Mouse (Mus musculus) limb, embryonic 11.5 days (tissue): ENCODE results near the gene Fbxo40. TPM values are rescaled to one million over a fixed set of nuclear protein-coding genes. Genes with fewer than 3 reads are reported as not detected.

ENCODE experiments used
- ATAC-seq: fragments of 200-750 bp; cut with Nextera tagmentation; 2 replicates; pipeline ENCODE4 v1.8.0; 2017; ENCODE audit warnings: low read depth; ENCODE audit not compliant: insufficient number of reproducible peaks, low FRiP score, low TSS enrichment
- DNase-seq: peaks from one replicate; pipeline ENCODE4 v3.0.0-alpha.2; 2015; ENCODE audit warnings: low spot score
- H3K27ac ChIP-seq: fragments of 300-500 bp; sonication (generic); replicated peaks from 2 replicates; pipeline ENCODE4 v1.5.1; 2014; ENCODE audit warnings: low read depth, mild to moderate bottlenecking, low read length
- H3K27me3 ChIP-seq: fragments of 300-500 bp; sonication (generic); 2 replicates; pipeline ENCODE4 v1.6.1; 2014; ENCODE audit warnings: mild to moderate bottlenecking, low read length, mixed read lengths; ENCODE audit not compliant: control insufficient read depth, insufficient read depth
- H3K36me3 ChIP-seq: fragments of 300-500 bp; sonication (generic); 2 replicates; pipeline ENCODE4 v1.6.1; 2014; ENCODE audit warnings: mild to moderate bottlenecking, low read length, moderate library complexity, mixed read lengths; ENCODE audit not compliant: control insufficient read depth, insufficient read depth
- H3K4me1 ChIP-seq: fragments of 300-500 bp; sonication (generic); 2 replicates; pipeline ENCODE4 v1.6.1; 2014; ENCODE audit warnings: low read length, mixed read lengths; ENCODE audit not compliant: control insufficient read depth, insufficient read depth
- H3K4me2 ChIP-seq: fragments of 300-500 bp; sonication (generic); 2 replicates; pipeline ENCODE4 v1.6.1; 2014; ENCODE audit warnings: low read depth, mild to moderate bottlenecking, moderate library complexity; ENCODE audit not compliant: severe bottlenecking
- H3K4me3 ChIP-seq: fragments of 300-500 bp; sonication (generic); 2 replicates; pipeline ENCODE4 v1.5.1; 2014; ENCODE audit warnings: low read depth, low read length
- H3K9ac ChIP-seq: fragments of 300-500 bp; sonication (generic); 2 replicates; pipeline ENCODE4 v1.6.1; 2014; ENCODE audit warnings: mild to moderate bottlenecking, low read length
- H3K9me3 ChIP-seq: fragments of 300-500 bp; sonication (generic); 2 replicates; pipeline ENCODE4 v1.6.1; 2016; ENCODE audit warnings: low read length; ENCODE audit not compliant: control insufficient read depth
- WGBS: fragments of 180-500 bp; shearing (Covaris S2); extraction: QIAGEN DNeasy Blood & Tissue Kit; methylation state at CpG from one replicate; pipeline ENCODE4 v1.1.7; 2014; 5-methylcytosine and 5-hydroxymethylcytosine counted together
- polyA plus RNA-seq: library from polyadenylated mRNA; unstranded; fragments of >200 nt; fragmentation: Nextera tagmentation; extraction: Ambion mirVana; gene quantifications from 2 replicates; pipeline ENCODE4 v1.2.1, GENCODE M21; 2014

Gene Fbxo40
- polyA plus RNA-seq, 1 experiment from 2014 or later: 0.05 TPM

DNA sequence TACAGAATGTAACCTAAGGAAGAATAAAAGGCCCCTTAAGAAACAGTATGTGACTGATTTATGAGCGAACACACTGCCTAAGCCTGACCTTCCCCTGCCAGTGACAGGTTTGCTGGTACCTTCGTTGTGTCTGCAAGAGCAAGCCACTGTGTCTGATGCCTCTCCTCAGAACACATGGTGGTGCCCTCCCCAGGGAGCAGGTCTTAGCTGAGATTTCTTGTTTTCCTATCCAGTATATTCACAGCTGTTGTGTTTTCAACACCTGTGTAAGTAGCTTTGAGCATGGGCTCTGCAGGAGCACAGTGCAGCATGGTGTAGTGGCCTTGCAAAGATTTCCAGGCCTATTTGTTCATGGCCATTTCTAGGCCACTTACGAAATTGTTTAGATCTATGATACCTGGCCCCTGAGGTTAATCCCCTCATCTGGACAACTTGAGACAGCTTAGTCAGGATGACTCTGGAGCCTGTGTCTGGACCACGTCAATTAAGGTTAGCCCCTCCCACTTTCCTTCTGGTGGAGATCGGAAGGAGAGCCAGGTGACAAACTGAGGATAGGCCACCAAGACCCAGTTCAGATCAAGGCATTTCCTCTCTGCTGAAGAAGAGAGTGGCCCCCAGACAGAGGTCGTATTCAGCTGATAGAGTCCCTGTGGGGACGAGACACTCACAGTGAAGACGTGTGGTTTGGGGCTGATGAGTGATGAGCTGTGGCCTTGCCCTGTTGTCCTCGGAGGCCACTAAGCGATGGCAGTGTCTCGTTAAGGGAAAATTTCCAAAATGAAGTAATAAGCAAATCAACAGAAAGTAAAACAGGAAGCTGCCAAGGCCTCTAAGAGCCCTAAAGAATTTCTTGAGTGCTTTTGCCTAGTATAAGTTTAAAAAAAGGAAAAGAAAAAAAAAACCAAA lies 59.8 kb downstream of the Fbxo40 start:
- H3K4me1 ChIP-seq: no peaks in the 10 kb centered on the region
- no peak overlapping the region for H3K9ac ChIP-seq
- H3K36me3 ChIP-seq: peaks cover 4% of the 10 kb centered on the region; the same call in 1 of the 2 replicates
- no peak overlapping the region for H3K4me2 ChIP-seq
- ATAC-seq (no peak), DNase-seq (no peak)
- no peaks in the 10 kb centered on the region for H3K27me3 ChIP-seq
- no peaks in the 10 kb centered on the region for H3K9me3 ChIP-seq
- no peak overlapping the region for H3K4me3 ChIP-seq
- no peak overlapping the region for H3K27ac ChIP-seq
- 57% methylated on average over 11 of the region's 11 CpGs for WGBS

DNA sequence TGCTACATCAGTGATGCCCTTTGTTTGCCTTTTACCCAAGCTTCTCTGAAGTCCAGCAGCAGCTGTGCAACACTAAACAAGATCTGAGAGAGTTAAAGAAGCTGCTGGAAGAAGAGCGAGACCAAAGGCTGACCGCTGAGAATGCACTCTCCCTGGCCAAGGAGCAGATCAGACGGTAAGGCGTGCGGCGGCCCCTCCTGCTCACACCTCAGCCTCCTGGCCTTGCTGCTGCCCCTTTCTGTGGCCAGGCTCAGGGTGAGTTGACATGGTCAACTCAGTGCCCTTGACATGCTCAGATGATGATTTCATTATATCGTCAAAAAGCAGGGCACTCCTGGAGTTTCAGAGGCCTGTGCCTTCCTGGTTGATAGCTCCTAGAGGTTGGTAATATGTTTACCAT lies 61.1 kb downstream of the Fbxo40 start:
- Histone ChIP-seq H3K9me3 (no peaks in the 10 kb centered on the region), H3K4me1 (no peaks in the 10 kb centered on the region), H3K9ac (no peak overlapping the region), H3K4me2 (no peak overlapping the region), H3K27ac (no peak overlapping the region), H3K27me3 (no peaks in the 10 kb centered on the region), H3K36me3 (peaks cover 4% of the 10 kb centered on the region; the same call in 1 of the 2 replicates), H3K4me3 (no peak overlapping the region)
- ATAC-seq: no peak
- WGBS: 96% methylated on average over 7 of the region's 7 CpGs
- no peak for DNase-seq

DNA sequence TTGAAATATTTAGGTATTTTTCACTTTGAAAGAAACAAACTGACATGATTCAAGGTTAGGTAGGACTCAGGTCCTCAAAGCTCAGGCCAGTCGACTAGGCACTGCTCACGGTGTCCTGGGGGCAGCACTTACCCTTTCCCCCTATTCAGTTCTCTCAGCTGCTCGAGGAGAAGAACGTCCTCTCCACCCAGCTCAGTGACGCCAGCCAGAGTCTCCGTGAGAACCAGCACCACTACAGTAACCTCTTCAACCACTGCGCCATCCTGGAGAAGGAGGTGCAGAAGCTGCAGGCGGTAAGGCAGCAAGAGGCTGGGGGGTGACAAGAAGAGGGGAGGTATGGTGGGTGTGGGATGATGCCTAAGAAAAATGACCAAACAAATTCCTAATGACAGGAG lies 62.2 kb downstream of the Fbxo40 start:
- Histone ChIP-seq H3K27ac (no peak overlapping the region), H3K27me3 (no peaks in the 10 kb centered on the region), H3K9ac (no peak overlapping the region), H3K4me2 (no peak overlapping the region), H3K36me3 (peaks cover 4% of the 10 kb centered on the region; the same call in 1 of the 2 replicates), H3K4me1 (no peaks in the 10 kb centered on the region), H3K9me3 (no peaks in the 10 kb centered on the region), H3K4me3 (no peak overlapping the region)
- WGBS: 92% methylated on average over 8 of the region's 8 CpGs
- DNase-seq: no peak
- no peak for ATAC-seq

DNA sequence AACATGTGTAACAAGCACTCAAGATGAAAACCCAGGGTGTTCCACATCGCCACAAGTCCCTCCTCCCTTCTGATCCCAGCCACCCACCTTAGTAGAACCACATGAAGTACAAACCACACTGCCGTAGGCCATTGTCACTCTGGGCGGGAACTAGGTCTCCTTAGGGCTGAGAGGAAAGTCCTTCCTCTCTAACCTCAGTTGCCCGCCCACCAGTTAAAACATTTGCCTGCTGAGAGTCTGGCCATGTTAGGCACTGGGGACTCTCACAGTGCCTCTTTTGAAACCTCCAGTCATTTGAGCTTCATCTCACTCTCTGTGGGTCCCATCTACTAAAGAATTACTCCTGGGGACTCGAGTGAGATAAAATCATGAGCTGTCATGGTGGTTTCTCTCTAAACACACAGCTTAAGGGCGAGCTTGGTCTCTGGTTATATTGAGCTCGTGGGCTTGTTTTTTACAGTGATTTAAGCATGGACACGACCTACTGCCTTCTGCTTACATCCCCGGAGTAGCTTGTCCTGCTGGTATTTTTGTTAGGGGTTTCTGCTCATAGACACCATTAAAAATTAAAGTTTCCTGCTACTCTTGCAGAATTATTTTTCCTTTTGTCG lies 62.7 kb downstream of the Fbxo40 start:
- 87% methylated on average over 10 of the region's 10 CpGs for WGBS

DNA sequence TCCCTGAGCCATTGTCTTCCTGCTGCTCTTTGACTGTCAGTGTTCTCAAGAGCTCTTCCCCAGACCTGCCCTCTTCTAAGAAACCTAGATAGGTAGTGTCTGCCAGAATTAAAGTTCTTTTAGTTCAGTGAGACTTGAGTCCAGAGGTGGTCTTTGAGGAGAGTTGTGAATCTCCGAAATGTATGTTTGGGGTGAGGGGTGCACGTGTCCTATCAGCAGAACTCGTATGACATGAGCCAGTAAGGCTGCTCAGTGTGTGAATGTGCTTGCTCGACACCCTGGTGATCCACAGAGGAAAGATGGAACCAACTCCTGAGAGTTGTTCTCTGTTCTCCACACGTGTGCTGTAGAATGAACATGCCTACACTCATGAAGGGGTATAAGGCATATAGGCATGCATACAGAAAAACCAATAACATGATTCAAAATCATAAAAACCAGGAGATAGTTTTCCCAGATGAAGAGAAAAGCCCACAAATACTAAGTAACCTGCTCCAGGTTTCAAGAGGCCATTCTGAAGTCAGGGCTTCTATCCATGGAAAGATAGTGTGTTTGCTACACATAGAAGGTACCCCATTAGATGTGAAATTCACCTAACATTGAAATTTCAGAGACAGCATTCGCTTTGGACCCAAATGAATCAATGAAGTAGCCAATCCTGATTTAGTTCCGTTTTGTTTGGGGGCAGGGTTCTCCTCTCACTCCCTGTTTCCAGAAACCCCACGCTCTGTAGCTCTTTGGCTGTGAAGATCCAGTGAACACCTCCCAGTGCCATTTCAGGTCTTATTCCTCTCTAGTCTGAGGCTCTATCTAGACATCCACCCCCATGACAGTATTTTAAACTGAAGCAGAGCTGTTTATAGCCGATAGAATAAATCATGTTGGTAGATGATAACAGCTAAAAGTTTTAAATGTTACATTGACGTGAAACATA lies 63.5 kb downstream of the Fbxo40 start:
- Histone ChIP-seq H3K4me1 (no peaks in the 10 kb centered on the region), H3K4me3 (no peak overlapping the region), H3K4me2 (no peak overlapping the region), H3K9ac (no peak overlapping the region), H3K27ac (no peak overlapping the region), H3K36me3 (peaks cover 4% of the 10 kb centered on the region; the same call in 1 of the 2 replicates), H3K27me3 (no peaks in the 10 kb centered on the region), H3K9me3 (no peaks in the 10 kb centered on the region)
- ATAC-seq (no peak), DNase-seq (no peak)
- WGBS: 94% methylated on average over 10 of the region's 10 CpGs

More for the DNA sequence above, 62.7 kb downstream of the Fbxo40 start:
- ATAC-seq (no peak), DNase-seq (no peak)
- H3K9ac ChIP-seq: no peak overlapping the region
- no peaks in the 10 kb centered on the region for H3K4me1 ChIP-seq
- H3K4me3 ChIP-seq: no peak overlapping the region
- H3K27ac ChIP-seq: no peak overlapping the region
- no peaks in the 10 kb centered on the region for H3K9me3 ChIP-seq
- no peaks in the 10 kb centered on the region for H3K27me3 ChIP-seq
- H3K36me3 ChIP-seq: peaks cover 4% of the 10 kb centered on the region; the same call in 1 of the 2 replicates
- H3K4me2 ChIP-seq: no peak overlapping the region

DNA sequence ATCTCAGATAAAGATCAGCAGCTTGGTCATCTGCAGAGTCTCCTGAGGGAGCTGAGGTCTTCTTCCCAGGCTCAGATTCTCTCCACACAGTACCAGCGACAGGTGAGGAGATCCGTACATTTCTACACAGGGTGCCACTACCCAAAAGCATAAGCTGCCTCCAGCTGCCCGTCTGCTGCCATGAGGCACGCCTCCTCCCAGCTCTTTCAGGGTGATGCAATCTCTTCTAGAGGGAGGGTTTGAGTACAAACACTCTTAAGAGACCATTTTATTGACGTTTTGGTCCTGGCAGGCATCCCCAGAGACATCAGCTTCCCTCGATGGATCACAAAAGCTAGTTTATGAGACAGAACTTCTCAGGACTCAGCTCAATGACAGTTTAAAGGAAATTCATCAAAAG lies 64.5 kb downstream of the Fbxo40 start:
- Histone ChIP-seq H3K9me3 (no peaks in the 10 kb centered on the region), H3K4me1 (no peaks in the 10 kb centered on the region), H3K36me3 (peaks cover 4% of the 10 kb centered on the region; the same call in 1 of the 2 replicates), H3K4me3 (no peak overlapping the region), H3K27me3 (no peaks in the 10 kb centered on the region), H3K9ac (no peak overlapping the region), H3K4me2 (no peak overlapping the region), H3K27ac (no peak overlapping the region)
- 81% methylated on average over 6 of the region's 6 CpGs for WGBS
- no peak for ATAC-seq
- no peak for DNase-seq

DNA sequence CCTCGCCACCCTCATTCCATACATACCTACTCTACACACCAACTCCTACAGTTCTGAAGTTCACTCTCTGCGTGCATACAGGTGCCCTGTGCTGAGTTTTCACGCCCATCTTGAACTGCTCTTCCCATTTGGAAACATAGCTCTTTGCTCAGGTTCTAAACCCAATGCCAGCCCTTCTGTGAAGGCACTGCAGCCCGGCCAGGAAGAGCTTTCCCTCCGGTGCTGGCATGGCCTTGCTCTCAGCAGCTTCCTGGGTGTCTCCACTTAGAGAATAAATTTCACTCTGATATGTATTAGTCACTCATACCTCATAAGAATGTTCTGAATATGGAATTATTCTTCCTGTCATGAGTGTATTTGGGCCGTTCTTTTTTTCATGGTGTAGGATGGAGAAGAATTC lies 64.9 kb downstream of the Fbxo40 start:
- DNase-seq (no peak), ATAC-seq (no peak)
- H3K4me2 ChIP-seq: no peak overlapping the region
- 92% methylated on average over 6 of the region's 6 CpGs for WGBS
- 0 out of 2 replicates have a peak, but pooled peaks cover 4% of the 10 kb centered on the region for H3K36me3 ChIP-seq
- H3K4me1 ChIP-seq: no peaks in the 10 kb centered on the region
- no peak overlapping the region for H3K27ac ChIP-seq
- H3K4me3 ChIP-seq: no peak overlapping the region
- H3K9me3 ChIP-seq: no peaks in the 10 kb centered on the region
- H3K27me3 ChIP-seq: no peaks in the 10 kb centered on the region
- no peak overlapping the region for H3K9ac ChIP-seq

DNA sequence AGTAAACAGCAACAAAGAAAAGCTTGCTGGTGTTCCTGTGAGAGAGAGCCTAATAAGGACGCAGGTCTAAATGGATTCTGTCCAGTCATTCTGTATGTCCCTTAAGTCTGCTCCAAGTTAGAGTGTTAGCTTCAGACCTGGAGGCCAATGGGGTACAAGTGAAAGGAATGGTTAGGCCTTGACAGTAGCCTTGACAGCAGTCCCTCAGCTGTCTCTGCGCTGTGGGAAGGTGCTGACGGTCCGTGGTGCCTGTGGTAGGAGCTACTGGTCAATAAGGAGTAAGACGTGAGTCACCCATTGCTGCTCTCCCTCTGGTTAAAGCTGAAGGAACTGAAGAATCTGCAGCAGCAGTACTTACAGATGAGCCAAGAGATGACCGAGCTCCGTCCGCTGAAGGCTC lies 66.0 kb downstream of the Fbxo40 start:
- no peaks in the 10 kb centered on the region for H3K9me3 ChIP-seq
- no peak overlapping the region for H3K4me3 ChIP-seq
- H3K4me2 ChIP-seq: no peak overlapping the region
- DNase-seq (no peak), ATAC-seq (no peak)
- H3K36me3 ChIP-seq: 0 out of 2 replicates have a peak, but pooled peaks cover 4% of the 10 kb centered on the region
- WGBS: 95% methylated on average over 8 of the region's 8 CpGs
- H3K9ac ChIP-seq: no peak overlapping the region
- H3K27me3 ChIP-seq: no peaks in the 10 kb centered on the region
- H3K4me1 ChIP-seq: no peaks in the 10 kb centered on the region
- no peak overlapping the region for H3K27ac ChIP-seq
